Mouse (Mus musculus): ENCODE results near the gene Auts2. TPM values are rescaled to one million over a fixed set of nuclear protein-coding genes. Genes with fewer than 3 reads are reported as not detected.

Auts2 gene
- total RNA-seq, 2 experiments from 2014 or later: 20.4 TPM

- peak; percentile 1 for DNase-seq (ENCODE audit: low spot score)
Measured at GRCm38 (mm10) chr5:132098461-132098860, 444.7 kb downstream of the Auts2 start.

GRCm38 (mm10) chr5:132092721-132093120 is 450.4 kb downstream of the Auts2 start:
- no peak for DNase-seq (ENCODE audit: low spot score)

DNA sequence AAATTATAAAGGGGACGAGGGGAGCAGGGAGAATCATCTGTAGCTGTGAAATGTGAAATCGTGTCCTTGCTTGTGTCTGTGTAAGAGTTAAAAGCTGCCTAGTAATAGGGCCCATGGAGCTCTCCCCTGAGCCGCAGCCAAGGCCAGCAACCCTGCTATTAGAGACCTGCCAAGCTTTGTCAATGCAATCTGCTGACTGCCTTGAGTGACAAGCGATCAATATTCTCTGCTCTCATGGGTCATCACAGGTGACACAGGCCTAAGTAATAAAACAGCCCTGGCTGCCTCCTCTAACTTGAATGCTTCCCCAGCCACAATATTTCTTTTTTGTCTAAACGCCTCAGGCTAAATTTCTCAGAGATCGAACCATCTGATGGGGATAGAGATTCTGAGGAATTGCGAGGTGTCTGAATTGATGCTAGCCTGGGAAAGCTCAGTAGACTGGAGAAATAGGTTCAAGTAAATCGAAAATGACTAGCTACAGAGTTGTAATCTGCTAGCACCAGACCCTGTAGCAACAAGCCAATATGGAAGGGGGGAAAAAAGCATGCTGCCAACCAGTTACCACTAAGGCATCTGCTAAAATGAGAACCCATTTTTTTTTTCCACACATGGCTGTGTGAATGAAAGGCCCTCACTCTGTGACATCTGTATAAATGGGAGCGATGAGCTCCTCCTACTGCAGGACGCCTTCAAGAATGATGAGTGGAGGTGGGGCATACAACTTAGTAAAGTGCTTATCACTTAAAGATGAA is 453.5 kb downstream of the Auts2 start:
- no peak for DNase-seq (ENCODE audit: low spot score)

DNA sequence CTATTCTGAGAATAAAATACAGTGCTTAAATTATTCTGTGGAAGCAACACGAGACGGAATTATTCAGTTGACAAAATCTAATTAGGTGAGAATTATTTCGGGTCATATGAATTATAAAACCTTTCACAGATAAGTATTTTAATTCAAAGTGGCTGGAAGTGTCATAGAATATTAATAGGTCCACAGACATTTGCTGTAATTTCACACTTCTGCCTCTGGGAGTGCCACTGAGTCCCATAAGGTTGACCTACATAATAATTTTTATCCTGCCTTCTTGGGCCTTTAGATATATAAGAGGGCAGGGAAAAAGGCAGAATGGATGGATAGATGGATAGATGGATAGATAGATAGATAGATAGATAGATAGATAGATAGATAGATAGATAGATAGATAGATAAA is 454.6 kb downstream of the Auts2 start:
- no peak for DNase-seq (ENCODE audit: low spot score)

DNA sequence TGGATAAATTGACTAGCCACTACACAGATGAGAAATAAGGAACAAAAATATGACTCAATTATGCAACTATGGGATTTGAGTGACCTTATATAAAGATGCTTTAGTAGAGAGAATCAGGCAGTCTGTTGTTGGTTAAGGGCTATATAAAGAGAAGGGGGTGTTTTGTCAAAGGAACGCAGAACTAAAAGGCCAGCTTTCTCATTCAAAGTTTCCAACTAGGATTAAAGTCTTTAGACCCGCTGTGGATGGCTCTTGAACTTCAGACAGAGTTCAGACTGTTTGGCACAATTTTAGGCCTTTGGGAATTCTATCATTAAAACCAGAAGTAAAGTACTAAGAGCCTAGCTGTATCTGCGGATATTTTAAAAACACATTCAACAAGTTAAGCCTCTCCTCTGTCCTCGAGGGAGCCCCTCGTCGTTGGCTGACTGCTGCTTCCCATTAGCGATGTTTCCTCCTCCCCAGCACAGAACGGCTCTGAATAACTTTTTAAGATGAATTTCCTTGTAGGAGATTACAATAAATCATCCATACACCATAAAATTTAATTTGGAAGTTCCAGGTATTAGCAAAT is 459.3 kb downstream of the Auts2 start:
- peak; percentile 20 for DNase-seq (ENCODE audit: low spot score)

GRCm38 (mm10) chr5:132075942-132076341 is 467.2 kb downstream of the Auts2 start:
- no peak for DNase-seq (ENCODE audit: low spot score)

GRCm38 (mm10) chr5:132074724-132075374 is 468.3 kb downstream of the Auts2 start:
- DNase-seq (ENCODE audit: low spot score): peak; percentile 65

GRCm38 (mm10) chr5:132074360-132074723 is 468.8 kb downstream of the Auts2 start:
- peak; percentile 32 for DNase-seq (ENCODE audit: low spot score)

DNA sequence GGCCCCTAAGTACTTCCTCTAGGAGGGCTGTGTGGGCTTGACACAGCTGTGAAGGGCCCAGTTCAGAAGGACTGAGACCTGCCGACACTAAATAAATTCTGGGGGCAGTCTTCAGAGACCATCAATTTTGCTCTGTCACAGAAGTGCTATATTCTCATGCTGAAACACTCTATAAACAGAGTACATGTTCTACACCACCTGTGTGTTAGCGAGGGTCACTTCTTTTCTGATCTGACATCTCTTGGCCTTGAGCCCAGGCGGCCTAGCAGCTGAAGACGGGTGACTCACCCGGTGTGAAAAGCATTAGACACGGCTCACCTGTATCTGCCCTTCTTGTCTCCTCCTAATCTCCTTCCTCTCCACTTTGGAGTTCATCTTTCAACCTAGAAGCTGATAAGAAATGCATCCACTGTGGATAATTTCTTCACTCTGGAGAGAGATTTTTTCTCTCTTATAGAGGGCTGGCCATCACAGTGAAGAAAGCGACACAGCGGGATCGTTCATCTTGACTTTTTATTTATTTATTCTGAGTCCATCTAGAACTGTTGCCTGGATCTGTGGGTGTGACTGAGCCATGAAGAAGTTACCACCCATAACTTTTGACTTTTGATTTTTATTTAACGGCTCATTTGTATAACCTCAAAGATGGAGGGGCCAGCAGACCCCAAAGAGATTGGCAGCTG is 469.3 kb downstream of the Auts2 start:
- peak; percentile 6 for DNase-seq (ENCODE audit: low spot score)

DNA sequence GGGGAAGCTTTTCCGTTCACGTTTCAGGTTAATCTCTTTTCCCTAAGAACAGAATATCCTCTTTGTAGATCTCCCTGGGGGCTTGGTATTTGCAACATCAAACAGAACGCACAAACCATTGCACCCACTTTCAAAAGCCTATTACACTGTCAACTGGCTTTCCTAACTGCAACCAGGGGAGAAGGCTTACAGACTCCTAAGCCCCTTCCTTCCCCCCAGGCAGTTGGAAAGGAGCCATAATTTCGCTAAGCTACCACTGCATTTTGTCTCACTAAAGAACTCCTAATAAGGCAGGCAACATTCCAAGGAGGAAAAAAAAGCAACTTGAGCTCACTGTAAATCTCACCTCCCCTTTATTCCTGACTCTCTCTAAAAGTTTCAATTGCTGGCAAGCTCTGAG is 470.8 kb downstream of the Auts2 start:
- DNase-seq (ENCODE audit: low spot score): no peak

- DNase-seq (ENCODE audit: low spot score): no peak
Measured at GRCm38 (mm10) chr5:132067750-132068739, 475.1 kb downstream of the Auts2 start.

- DNase-seq (ENCODE audit: low spot score): no peak
Measured at GRCm38 (mm10) chr5:132060116-132060515, 483.0 kb downstream of the Auts2 start.

DNA sequence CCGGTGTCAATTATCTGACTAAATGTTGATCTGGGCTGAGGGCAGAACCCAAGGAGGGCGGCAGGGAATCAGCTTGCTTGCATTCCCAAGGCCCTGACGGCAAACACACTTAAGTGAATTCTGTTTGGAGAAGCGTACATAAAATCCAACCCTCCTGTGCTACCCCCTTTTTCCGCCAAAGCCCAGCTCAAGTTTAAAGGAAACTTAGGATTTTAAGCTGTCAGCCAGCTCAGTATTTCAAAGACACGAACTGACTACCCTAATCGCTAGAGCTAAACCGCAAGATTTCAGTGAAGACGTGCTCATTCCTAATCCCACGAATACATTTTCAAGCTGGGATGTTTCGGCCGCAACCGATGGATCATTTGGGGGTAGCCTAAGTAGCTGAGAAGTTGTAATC is 490.5 kb downstream of the Auts2 start:
- no peak for DNase-seq (ENCODE audit: low spot score)

GRCm38 (mm10) chr5:132039584-132039983 is 503.6 kb downstream of the Auts2 start:
- no peak for DNase-seq (ENCODE audit: low spot score)

DNA sequence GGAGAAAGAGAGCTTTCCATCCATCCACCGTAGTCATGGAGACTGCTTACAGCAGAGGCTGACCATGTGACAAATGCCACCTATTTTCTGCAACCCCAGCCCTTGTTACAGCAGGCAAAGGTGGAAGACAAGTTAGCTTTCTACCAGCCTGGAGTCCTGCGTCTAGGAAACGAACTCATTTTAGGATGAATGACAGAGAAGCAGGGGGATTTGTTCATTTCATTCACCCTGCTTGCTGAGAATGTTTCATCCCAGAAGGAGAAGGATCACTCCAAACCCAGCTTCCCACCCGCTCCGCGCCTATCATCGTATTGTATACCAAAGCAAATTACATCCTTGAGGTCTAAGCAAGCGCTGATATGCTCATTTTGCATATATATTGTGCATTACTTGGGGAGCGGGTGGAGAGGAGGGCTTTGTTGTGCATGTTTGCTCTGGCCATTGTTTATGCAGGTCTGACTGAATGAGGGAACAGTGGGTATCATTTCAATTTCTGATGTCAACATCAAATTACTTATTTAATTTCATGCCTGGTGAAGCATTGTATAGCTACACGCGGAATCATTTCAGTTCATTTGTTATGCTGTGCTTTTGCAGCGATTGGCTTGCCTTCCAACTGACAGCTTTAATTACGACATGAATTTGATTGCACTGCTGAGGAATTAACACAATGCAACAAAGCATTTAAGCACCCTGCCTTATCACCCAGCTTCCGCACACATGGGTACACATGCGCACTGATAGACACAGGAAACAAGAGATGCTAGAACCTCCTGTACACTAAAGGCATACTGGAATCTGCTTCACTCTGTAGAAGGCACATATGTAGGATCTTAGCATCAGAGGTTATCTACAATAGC is 509.4 kb downstream of the Auts2 start:
- no peak for DNase-seq (ENCODE audit: low spot score)

DNA sequence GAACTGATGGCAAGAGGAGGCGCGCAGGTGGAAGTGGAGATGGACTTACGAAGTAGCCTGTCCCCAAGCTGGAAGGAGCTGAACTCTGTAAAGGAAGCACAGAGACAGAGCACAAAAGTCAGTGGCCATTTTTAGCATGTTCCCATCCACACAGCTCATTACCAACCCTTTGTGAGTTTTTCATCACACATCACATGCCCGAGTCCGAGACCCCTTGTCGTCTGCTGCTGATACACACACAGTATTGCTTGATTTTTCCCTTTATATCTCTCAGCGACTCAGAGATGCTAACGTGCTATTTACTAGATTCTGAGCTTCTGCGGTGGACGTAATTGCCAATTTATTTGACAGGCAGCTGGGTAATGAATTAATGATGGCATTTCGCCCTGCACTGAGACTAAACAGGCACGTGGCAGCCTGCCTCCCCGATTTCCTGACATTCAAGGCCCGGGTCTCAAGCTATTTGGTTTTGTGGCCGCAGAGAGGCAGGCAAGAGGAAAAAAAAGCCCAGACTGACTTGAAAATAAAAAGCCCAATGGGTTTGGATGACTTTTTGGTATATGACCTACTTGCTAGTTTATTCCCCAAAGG is 512.1 kb downstream of the Auts2 start:
- DNase-seq (ENCODE audit: low spot score): no peak

GRCm38 (mm10) chr5:132029638-132030037 is 513.5 kb downstream of the Auts2 start:
- DNase-seq (ENCODE audit: low spot score): no peak

GRCm38 (mm10) chr5:132029038-132029437 is 514.1 kb downstream of the Auts2 start:
- no peak for DNase-seq (ENCODE audit: low spot score)

DNA sequence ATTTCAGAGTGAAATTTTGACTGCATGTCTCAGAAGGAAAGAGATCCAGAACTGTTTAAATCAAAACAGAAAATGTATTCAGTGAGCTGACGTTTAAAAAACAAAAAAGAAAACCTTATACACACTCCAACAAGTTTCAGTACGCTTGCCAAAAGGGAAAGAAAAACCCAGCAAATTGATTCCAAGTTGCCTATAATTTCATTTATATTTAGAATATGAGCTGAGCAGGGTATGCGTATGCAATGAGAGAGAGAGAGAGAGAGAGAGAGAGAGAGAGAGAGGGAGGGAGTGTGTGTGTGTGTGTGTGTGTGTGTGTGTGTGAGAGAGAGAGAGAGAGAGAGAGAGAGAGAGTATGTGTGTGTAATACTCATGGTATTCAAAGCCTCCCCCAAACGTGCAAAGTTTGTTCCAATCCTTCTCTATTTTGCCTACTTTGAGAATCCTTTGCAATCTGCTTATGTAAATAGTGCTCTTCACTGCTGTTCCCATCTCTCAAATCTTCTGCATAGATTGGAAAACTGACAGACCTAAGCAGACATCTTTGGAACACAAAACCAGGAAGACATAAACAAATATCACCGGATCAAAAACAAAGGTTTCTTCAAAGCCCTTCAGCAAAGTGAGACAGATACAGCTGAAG is 515.2 kb downstream of the Auts2 start:
- no peak for DNase-seq (ENCODE audit: low spot score)
